Mouse (Mus musculus): ENCODE results near the gene Inpp5a.

Gene Inpp5a

GRCm38 (mm10) chr7:139388670-139389212 is at the start of gene Inpp5a:
Inpp5a (plus strand) TSS chr7:139389109.
- DNase-seq = peak; percentile 100

- no peak for DNase-seq
These were observed 49.7 kb upstream of the Inpp5a start for GRCm38 (mm10) chr7:139339184-139339583.

GRCm38 (mm10) chr7:139341020-139341660 is 47.8 kb upstream of the Inpp5a start:
- no peak for DNase-seq

GRCm38 (mm10) chr7:139342809-139343208 is 46.1 kb upstream of the Inpp5a start:
- DNase-seq = no peak

GRCm38 (mm10) chr7:139347051-139347450 is 41.9 kb upstream of the Inpp5a start:
- no peak for DNase-seq

GRCm38 (mm10) chr7:139350606-139351005 is 38.3 kb upstream of the Inpp5a start:
- DNase-seq = no peak

- no peak for DNase-seq
These were observed 34.4 kb upstream of the Inpp5a start for GRCm38 (mm10) chr7:139354370-139355139.

GRCm38 (mm10) chr7:139357043-139357442 is 31.9 kb upstream of the Inpp5a start:
- DNase-seq = peak; percentile 78

GRCm38 (mm10) chr7:139359906-139360305 is 29.0 kb upstream of the Inpp5a start:
- DNase-seq = peak; percentile 94

GRCm38 (mm10) chr7:139360890-139361559 is 27.9 kb upstream of the Inpp5a start:
- DNase-seq = peak; percentile 90

GRCm38 (mm10) chr7:139361799-139362198 is 27.1 kb upstream of the Inpp5a start:
- DNase-seq = no peak

GRCm38 (mm10) chr7:139362514-139362913 is 26.4 kb upstream of the Inpp5a start:
- no peak for DNase-seq

- peak; percentile 95 for DNase-seq
These were observed 25.5 kb upstream of the Inpp5a start for GRCm38 (mm10) chr7:139363281-139364004.

- DNase-seq = peak; percentile 99
These were observed 24.8 kb upstream of the Inpp5a start for GRCm38 (mm10) chr7:139364005-139364557.

- peak; percentile 96 for DNase-seq
These were observed 23.7 kb upstream of the Inpp5a start for GRCm38 (mm10) chr7:139364936-139365830.

- peak; percentile 93 for DNase-seq
These were observed 22.8 kb upstream of the Inpp5a start for GRCm38 (mm10) chr7:139366131-139366530.

- DNase-seq = peak; percentile 98
These were observed 22.4 kb upstream of the Inpp5a start for GRCm38 (mm10) chr7:139366549-139366948.

GRCm38 (mm10) chr7:139368218-139368617 is 20.7 kb upstream of the Inpp5a start:
- peak; percentile 96 for DNase-seq

GRCm38 (mm10) chr7:139368722-139369380 is 20.1 kb upstream of the Inpp5a start:
- DNase-seq = peak; percentile 99

GRCm38 (mm10) chr7:139369501-139370088 is 19.3 kb upstream of the Inpp5a start:
- peak; percentile 95 for DNase-seq

All from heart, adult 11 months (tissue).